Mouse (Mus musculus) frontal cortex, postnatal 36 days (tissue): ENCODE results near the gene Noc4l.

ENCODE experiments used
- DNase-seq, 2 experiments: peaks; one replicate each; pipeline ENCODE4 v3.0.0; 2022; ENCODE audit warnings: low spot score in 2 of 2

Gene Noc4l

GRCm38 (mm10) chr5:110652719-110653648 lies at the start of gene Noc4l, which contains the start of gene Ddx51:
TSS of gene Noc4l (minus strand) at chr5:110653417.
TSS of gene Ddx51 (plus strand) at chr5:110653451.
- peak; percentile 93 to 96 for DNase-seq

DNA sequence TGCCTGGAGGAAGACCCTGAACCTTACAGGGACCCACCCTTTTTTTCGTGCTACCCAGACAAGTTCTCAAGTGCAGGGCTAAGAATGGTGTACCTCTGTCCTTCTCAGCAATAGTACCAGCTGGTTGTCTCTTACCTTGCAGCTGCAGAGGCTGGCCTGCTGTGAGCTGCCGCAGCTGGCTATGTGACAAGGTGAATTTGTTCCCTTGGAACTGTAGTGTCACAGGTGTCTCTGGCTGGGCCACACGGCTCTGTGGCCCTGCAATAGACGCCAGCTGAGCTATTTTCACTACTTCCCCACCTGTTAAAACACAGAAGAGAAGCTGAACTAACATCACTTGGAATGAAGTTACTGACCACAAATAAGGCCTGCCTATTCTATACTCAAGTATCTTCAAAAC lies 45.4 kb upstream of the Noc4l start:
- no peak for DNase-seq

DNA sequence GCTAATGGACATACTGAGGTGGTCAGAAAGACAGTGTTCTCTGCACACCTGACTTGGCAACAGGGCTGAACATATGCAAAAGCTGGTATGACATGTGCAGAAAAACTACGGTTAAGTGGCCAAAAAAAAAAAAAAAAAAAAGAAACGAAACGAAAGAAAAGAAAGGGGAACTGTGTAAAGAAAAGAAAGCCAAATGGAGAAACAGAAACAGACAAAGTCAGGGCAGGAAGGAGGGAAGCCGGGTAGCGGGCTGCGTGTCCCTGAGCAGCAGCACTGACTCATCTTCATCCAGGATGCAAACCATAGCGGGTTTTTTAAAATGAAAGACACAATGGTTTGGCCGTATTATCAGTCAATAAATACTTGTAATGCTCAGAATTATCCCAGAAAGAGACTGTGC lies 28.8 kb upstream of the Noc4l start:
- no peak for DNase-seq

DNA sequence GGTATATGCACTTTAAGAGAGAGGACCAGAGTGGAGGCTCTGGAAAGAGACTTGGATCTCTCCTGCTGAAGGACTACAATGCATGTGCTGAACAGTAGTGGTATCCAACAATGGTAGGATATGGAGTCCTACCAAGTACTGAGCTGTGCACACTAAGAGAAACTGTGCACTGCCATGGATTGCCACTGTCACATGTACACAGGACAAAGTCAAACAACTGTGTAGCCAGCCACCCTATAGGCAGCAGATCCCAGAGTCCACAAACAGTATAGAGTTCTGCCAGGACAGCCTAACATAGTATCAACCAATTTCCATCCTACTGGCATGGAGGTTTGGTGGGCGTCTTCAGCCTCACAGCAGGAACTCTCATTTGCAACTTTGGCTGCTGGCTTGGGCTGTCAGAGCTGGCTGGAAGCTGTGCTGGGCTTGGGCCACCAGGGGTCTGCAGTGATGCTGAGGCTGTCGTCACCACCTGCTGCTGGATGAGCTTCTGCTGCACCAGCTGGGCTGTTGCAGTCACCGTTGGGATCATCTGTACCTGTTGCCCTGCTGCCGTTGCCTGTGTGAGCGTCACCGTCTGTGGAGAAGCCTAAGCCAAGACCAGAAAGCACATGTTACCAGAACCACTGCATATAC lies 12.4 kb upstream of the Noc4l start:
- no peak for DNase-seq

DNA sequence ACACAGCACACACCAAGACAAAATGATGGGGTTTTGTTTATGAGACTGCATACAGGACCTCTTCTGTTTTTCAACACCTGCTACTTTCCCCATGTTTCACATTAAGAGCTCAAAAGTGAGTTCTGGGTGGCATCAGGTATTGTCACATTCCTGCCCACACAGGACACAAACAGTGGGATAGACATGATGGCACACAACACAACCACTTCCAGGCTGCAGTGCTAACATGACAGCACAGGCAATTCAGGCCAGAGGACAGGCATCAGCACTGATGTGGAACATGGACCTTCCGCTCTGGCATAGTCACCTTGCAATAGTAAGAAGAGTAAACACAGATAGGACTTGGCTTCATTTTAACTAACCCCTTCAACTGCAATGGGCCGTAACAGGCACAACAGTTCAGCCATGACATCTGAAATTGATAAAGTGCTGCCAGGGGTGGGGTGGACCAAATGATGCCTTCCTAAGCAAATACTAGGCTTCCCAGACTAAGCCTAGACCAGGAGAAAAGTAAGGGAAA lies 11.6 kb upstream of the Noc4l start:
- DNase-seq: no peak

- no peak for DNase-seq
Observed at GRCm38 (mm10) chr5:110664041-110664440, 10.8 kb upstream of the Noc4l start.

GRCm38 (mm10) chr5:110659682-110660081 lies 6.5 kb upstream of the Noc4l start:
- no peak for DNase-seq

DNA sequence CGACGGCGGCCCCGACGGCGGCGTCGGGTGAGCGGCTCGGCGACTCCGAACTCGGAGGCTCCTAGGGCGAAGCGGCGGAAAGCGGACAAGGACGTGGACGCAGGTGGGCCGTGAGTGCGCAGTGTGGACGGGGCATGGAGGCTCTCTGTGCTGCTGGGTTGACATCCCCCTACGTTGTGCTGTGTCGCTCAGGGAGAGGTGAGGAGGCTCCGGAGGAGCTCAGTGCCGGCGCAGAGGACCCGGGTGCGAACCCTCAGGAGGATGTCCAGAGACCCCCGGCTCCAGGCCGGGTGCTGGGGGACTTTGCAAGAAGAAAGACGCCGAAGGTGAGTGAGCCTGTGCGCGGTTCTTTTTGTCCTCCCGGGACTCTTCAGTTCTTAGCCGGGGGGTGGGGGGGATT lies 469 bp upstream of the Noc4l start:
- DNase-seq: no peak

DNA sequence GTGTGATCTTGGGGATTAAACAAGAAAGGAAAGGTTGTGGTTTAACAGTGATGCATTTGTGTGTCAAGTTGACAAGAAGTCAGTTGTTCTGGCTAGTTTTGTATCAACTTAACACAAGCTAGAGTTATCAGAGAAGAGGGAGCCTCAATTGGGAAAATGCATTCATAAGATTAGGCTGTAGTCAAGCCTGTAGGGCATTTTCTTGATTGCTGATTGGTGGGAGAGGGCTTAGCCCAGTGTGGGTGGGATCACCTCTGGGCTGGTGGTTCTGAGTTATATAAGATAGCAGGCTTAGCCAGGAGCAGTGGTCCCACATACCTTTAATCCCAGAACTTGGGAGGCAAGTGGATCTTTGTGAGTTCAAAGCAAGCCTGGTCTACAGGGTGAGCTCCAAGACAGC lies 6.8 kb downstream of the Noc4l start:
- no peak for DNase-seq

DNA sequence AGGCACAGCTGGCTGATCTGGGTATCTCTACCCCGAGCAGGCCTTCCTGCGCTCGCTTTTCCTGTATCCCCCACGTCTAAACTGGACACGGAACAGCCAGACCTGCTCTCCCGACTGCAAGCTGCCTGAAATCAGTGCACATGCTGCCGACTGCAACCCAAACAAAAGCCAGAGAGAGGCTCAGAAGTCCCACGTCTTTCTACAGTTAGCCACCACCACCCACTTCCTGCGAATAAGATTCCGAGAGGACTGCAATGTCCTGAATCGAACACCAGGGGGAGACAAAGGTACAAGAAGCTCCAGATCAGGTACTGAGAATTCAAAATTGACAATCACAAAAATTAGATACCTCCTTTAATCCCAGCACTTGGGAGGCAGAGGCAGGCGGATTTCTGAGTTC lies 13.8 kb downstream of the Noc4l start:
- DNase-seq: peak; percentile 77 to 88

- no peak for DNase-seq
Observed at GRCm38 (mm10) chr5:110638306-110639074, 14.7 kb downstream of the Noc4l start.

DNA sequence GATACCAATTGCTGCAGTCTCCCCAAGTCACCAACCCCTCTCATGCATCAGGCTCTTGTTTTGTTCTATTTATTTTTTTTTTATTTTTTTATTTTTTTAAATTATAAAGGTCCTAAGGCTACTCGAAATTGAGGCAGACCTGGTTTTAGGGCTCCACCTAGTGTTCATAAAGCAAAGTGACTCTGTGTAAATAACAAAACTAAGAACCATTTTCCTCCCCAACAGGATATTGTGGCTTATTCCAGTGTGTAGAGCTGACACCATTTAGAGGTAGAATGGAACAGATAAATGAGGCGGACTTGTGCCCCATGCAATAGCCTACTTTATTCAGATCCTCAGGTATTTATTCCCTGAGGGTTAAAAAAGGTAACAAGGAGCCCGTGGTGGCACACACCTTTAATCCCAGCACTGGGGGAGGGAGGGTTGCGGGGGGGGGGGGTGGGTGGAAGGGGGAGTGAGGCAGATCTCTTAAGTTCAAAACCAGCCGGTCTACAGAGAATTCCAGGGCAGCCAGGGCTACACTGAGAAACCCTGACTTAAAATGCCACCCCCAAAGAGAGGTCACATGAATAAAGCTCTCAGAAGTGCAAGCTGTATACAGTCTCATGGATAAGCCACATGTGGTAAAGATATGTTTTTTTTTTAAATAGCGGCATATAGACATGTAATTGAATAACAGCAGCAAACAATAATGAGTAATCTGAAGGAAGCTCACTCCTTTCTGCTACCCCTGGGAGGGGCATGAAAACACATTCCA lies 17.1 kb downstream of the Noc4l start:
- peak in 1 of 2 experiments; percentile 32 for DNase-seq

DNA sequence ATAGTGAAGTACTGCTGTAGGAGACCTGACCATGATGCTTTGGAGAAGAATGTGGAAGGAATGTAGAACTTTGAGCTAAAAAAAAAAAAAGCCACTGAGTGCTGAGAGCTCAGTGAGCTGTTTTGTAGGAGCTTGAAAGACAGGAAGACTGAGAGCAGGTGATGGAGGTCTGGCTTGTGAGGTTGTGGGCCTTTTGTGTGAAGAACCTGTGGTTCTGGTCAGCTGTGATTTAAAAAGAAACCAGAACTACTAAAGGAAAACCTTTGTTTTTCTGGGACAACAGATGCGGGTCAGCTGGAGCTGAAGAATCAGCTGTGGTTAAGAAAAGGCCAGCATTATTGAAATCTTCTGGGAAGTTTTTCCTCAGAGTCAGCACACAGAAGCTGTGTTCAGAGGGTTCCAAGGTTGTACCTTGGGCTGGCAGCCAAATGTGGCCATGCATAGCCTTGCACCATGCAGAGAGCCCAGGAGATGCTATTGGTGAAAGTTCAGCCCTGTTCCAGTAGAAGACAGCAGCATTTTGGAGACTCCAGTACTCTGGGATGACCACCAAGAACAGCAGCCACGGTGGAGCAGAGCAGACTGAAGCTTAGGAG lies 23.6 kb downstream of the Noc4l start:
- DNase-seq: no peak

DNA sequence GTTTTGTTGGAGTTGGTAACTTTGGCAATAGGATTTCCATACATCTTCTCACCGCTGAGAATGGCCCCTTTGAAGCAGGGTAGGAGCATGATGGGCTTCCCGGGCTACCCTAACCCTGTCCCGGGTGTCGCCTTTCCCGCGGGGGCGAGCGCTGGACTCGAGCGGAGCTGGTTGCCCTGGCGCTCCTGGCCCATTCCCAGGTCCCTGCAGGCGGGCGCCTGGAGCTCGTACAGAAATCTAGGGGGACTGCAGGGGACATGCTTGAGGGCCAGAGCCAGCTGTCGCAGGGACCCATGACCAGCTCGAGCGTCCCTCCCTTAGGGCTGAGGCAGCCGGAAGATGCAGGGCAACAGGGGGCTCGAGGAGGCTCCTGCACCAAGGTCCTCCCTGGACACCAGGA lies 25.1 kb downstream of the Noc4l start:
- no peak for DNase-seq

- DNase-seq: peak in 1 of 2 experiments; percentile 38
Observed at GRCm38 (mm10) chr5:110627351-110627750, 25.9 kb downstream of the Noc4l start.

DNA sequence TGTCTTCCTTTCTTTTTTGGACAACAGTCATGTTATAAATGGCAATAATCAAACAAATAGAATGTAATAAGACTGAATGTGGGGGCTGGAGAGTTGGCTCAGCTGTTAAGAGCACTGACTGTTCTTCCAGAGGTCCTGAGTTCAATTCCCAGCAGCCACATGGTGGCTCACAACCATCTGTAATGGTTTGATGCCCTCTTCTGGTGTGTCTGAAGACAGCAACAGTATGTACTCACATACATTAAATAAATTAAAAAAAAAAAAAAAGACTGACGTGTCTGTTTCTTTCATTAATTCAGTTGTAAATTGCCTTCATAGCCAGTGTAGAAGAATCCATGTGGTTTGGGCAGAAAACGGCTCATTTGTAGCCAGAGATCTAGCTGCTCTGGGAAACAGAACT lies 28.9 kb downstream of the Noc4l start:
- no peak for DNase-seq

GRCm38 (mm10) chr5:110619226-110619625 lies 34.0 kb downstream of the Noc4l start:
- no peak for DNase-seq

DNA sequence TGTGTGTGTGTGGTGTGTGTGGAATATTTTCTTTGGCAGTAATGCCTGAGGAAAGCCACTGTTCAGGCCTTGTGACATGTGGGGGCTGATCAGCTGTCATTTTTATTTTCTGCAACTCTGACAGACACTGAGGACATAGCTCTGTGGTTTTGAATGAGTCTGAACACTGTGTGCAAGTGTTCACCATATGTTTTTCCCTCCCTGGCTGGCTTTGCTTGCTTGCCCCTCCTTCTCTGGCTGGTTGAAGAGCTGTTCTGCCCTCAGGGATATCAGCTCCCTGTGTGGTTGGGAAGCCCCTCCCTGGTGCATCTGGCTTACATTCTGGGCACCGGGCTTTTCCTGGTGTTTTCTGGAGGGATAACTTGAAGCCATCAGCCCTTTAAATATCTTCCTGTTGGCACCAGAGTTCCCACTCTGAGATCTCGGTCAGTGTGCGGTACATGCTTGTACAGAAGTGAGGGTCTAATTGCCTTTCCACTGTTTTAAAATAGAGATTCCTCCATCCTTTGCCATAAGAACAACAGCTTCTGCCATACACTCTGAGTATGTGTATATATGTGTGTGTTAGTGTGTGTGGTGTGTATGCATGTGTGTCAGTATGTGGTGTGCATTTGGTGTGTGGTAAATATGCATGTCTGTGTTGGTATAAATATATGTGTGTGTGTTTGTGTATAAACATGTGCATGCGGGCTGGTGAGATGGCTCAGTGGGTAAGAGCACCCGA lies 41.6 kb downstream of the Noc4l start:
- DNase-seq: peak in 1 of 2 experiments; percentile 30

DNA sequence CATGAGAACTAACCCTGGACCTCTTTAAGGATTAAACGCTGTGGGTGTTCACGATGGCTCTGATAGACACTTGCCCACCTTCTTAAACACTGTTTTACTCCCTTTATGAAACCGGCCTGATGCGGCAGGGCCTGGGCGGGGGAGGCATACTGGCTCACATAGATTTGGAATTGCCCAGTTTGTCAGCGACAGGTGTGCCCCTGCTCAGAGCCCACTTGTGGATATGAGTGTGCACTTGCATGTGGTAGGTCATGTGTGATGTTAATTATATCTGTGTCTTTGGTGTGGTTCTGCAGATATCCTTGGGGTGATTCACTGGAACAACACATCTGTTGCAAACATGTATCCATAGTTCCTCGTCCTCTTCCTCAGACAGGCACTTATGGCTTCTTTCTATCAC lies 42.7 kb downstream of the Noc4l start:
- no peak for DNase-seq

DNA sequence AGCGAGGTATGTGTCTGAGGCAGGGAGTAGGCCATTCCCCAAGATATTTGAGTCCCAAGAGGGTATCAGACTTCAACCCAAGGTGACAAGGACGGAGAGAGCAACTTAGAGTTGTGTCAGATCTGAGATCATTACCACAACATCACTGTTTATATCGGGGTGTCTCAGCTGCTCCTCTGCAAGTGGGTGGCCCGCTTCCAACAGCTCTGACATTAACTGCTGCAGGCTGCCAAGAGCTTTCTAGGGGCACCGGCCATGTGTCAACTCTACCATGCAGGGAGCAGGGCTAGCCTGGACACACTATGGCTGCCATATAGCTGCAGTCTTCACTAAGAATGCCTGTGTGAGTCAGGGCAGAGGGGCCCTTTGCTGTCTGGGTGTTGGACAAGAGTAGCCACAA lies 43.3 kb downstream of the Noc4l start:
- no peak for DNase-seq
